8 mouse cellular contexts compared by ENCODE assay signal in the genomic region with DNA sequence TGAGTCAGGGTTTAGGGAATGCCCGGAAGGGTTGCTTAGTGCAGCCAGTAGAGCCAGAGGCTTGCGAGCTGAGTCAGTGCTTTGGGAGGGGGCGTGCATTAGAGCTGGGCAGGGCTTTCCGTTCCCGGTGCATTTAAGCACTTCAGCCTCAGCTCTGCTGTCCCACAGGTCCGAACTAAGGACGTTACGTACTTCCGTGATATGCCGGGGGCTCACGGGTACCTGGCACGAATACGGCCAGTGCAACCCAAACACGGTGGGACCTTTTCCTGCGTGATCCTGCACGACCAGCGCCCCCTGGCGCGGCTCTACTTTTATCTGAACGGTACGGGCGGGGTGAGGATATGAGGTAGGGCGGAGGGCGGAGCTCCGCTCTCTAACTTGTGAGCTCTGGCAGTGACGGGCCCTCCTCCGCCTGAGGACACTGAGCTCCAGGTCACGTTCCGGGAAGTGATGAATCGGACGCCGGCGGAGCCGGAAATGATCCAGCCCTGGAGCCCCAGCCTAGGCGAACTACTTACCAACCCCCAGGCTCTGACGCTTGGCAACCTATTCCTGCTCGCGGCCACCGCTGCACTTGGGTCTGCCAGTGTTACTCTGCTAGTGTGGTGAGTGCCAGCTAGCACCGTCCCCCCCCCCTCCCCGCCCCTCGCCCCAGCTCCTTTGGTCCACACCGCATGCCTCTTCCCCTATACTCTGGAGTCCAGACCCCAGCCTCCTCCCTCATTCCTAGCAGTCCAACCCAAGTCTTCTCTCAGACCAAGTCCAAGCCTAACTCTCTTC. TPM values are rescaled to one million over a fixed set of nuclear protein-coding genes. Genes with fewer than 3 reads are reported as not detected.
DNase-seq lines count a peak whose midpoint lies in the region; ATAC-seq and TF ChIP-seq lines count a peak whose summit lies in the region.

No protein-coding gene starts in this region.

- no peaks in the 10 kb centered on the region for H3K27me3 ChIP-seq in embryonic facial prominence, embryonic 15.5 days
- H3K27me3 ChIP-seq in kidney, embryonic 14.5 days (ENCODE audit: control insufficient read depth, insufficient read depth, low read length) = no peaks in the 10 kb centered on the region
- no peaks in the 10 kb centered on the region for H3K27me3 ChIP-seq in limb, embryonic 15.5 days

- peak; percentile 97 for ATAC-seq in embryonic facial prominence, embryonic 15.5 days (ENCODE audit: insufficient number of reproducible peaks, low FRiP score, low TSS enrichment, low read depth)
- ATAC-seq in kidney, embryonic 14.5 days (ENCODE audit: low FRiP score, low TSS enrichment) = peak; percentile 98
- peak; percentile 94 for ATAC-seq in limb, embryonic 15.5 days (ENCODE audit: insufficient number of reproducible peaks, low FRiP score, low TSS enrichment, low read depth)

- peak overlapping the region; percentile 35; the same call in 1 of the 2 replicates for H3K27ac ChIP-seq in bone marrow, adult 2 months (ENCODE audit: control insufficient read depth, insufficient read depth, low read depth, low read length, poor library complexity)
- H3K27ac ChIP-seq in embryonic facial prominence, embryonic 15.5 days (replicated peaks) = peak overlapping the region; percentile 89
- H3K27ac ChIP-seq in kidney, embryonic 14.5 days (ENCODE audit: low read depth, low read length) = peak overlapping the region; percentile 85
- H3K27ac ChIP-seq in limb, embryonic 15.5 days = peak overlapping the region; percentile 86

- peak; percentile 67; the same call in 1 of the 2 replicates for TF ChIP-seq POLR2A in bone marrow, adult 2 months (IDR thresholded peaks at IDR 0.05; ENCODE audit: borderline replicate concordance, control insufficient read depth, low read depth, low read length)

- peak overlapping the region; percentile 68 for H3K4me2 ChIP-seq in embryonic facial prominence, embryonic 15.5 days (replicated peaks)
- H3K4me2 ChIP-seq in kidney, embryonic 14.5 days (replicated peaks; ENCODE audit: low read depth, low read length) = peak overlapping the region; percentile 55
- H3K4me2 ChIP-seq in limb, embryonic 15.5 days = peak overlapping the region; percentile 65

- no peaks in the 10 kb centered on the region for H3K4me1 ChIP-seq in bone marrow, adult 2 months (ENCODE audit: control insufficient read depth, insufficient read depth, low read length)
- peaks cover 52% of the 10 kb centered on the region for H3K4me1 ChIP-seq in embryonic facial prominence, embryonic 15.5 days
- H3K4me1 ChIP-seq in kidney, embryonic 14.5 days (ENCODE audit: control insufficient read depth, insufficient read depth, low read length) = peaks cover 29% of the 10 kb centered on the region
- H3K4me1 ChIP-seq in limb, embryonic 15.5 days = peaks cover 52% of the 10 kb centered on the region

- peak overlapping the region; percentile 15; the same call in 1 of the 2 replicates for H3K9ac ChIP-seq in embryonic facial prominence, embryonic 15.5 days
- H3K9ac ChIP-seq in kidney, embryonic 14.5 days (ENCODE audit: low read depth, low read length) = peak overlapping the region; percentile 50
- H3K9ac ChIP-seq in limb, embryonic 15.5 days = peak overlapping the region; percentile 35; the same call in 1 of the 2 replicates

- H3K4me3 ChIP-seq in bone marrow, adult 2 months (replicated peaks; ENCODE audit: control insufficient read depth, low read depth, low read length) = peak overlapping the region; percentile 60
- H3K4me3 ChIP-seq in embryonic facial prominence, embryonic 15.5 days (replicated peaks) = peak overlapping the region; percentile 50
- peak overlapping the region; percentile 32 for H3K4me3 ChIP-seq in kidney, embryonic 14.5 days (ENCODE audit: low read length)
- peak overlapping the region; percentile 41 for H3K4me3 ChIP-seq in limb, embryonic 15.5 days

- 1% methylated on average over 40 of the region's 43 CpGs for WGBS in bone marrow, adult 2 months
- whole genome bisulfite sequencing in embryonic facial prominence, embryonic 15.5 days = 1% methylated on average over 43 of the region's 43 CpGs
- 1% methylated on average over 42 of the region's 43 CpGs for WGBS in kidney, embryonic 14.5 days
- WGBS in limb, embryonic 15.5 days = 1% methylated on average over 43 of the region's 43 CpGs

- TF ChIP-seq CTCF in bone marrow, adult 2 months (IDR thresholded peaks at IDR 0.05; ENCODE audit: control insufficient read depth, insufficient read depth, low read length) = peak; percentile 71

- peak; percentile 98 for DNase-seq in 416B (ENCODE audit: low read depth)
- peak; percentile 99 for DNase-seq in heart, adult 8-10 months (ENCODE audit: low spot score)
- DNase-seq in monocyte, adult 2 months (ENCODE audit: low read depth in 1 of 2, low spot score in 2 of 2) = peak; percentile 83 to 84
- peak; percentile 92 to 93 for DNase-seq in spleen, postnatal 36 days (ENCODE audit: low spot score in 2 of 2)

- peaks cover 31% of the 10 kb centered on the region for H3K36me3 ChIP-seq in embryonic facial prominence, embryonic 15.5 days
- H3K36me3 ChIP-seq in kidney, embryonic 14.5 days (ENCODE audit: control insufficient read depth, insufficient read depth, low read length) = peaks cover 58% of the 10 kb centered on the region
- peaks cover 61% of the 10 kb centered on the region for H3K36me3 ChIP-seq in limb, embryonic 15.5 days

- H3K9me3 ChIP-seq in embryonic facial prominence, embryonic 15.5 days (replicated peaks) = no peaks in the 10 kb centered on the region
- no peaks in the 10 kb centered on the region for H3K9me3 ChIP-seq in kidney, embryonic 14.5 days (ENCODE audit: control insufficient read depth, low read length)
- no peaks in the 10 kb centered on the region for H3K9me3 ChIP-seq in limb, embryonic 15.5 days

RNA-seq across cellular contexts. Expression of a gene that starts 11.2 kb away (rescaled TPM):
- 7.4 and 21.3 TPM in 2 replicates for polyA plus RNA-seq in bone marrow, adult 2 months (2011; ENCODE audit: insufficient read depth, insufficient read length, low replicate concordance, missing spikeins)
- 31.2 and 32.8 TPM in 2 replicates for polyA plus RNA-seq in embryonic facial prominence, embryonic 15.5 days (2015; fragmentation: Nextera tagmentation; extraction: Ambion mirVana)
- 10 to 100 TPM in 2 of 4 experiments, 1 to 10 TPM in 2; 8.9 to 14.9 (median 10.6) TPM for total RNA-seq in heart, adult 8-10 months (2022)
- 22.9 and 32.8 TPM in 2 replicates for polyA plus RNA-seq in kidney, embryonic 14.5 days (2014; fragmentation: Nextera tagmentation; extraction: Ambion mirVana)
- 25.3 and 36.6 TPM in 2 replicates for polyA plus RNA-seq in limb, embryonic 15.5 days (2015; fragmentation: Nextera tagmentation; extraction: Ambion mirVana)

RNA-seq across cellular contexts. Expression of a gene that starts 16.9 kb away (rescaled TPM):
- 0.95 TPM in 1 of 2 replicates, not detected in the other for polyA plus RNA-seq in bone marrow, adult 2 months (2011; ENCODE audit: insufficient read depth, insufficient read length, low replicate concordance, missing spikeins)
- 1.4 and 1.5 TPM in 2 replicates for polyA plus RNA-seq in embryonic facial prominence, embryonic 15.5 days (2015; fragmentation: Nextera tagmentation; extraction: Ambion mirVana)
- total RNA-seq in heart, adult 8-10 months (2022) = under 1 TPM in 3 of 4 experiments, not detected in 1; 0.57 to 0.97 (median 0.75) TPM
- polyA plus RNA-seq in kidney, embryonic 14.5 days (2014; fragmentation: Nextera tagmentation; extraction: Ambion mirVana) = 1.1 and 1.6 TPM in 2 replicates
- polyA plus RNA-seq in limb, embryonic 15.5 days (2015; fragmentation: Nextera tagmentation; extraction: Ambion mirVana) = 1.6 and 2.0 TPM in 2 replicates

RNA-seq across cellular contexts. Expression of a gene that starts 45.6 kb away (rescaled TPM):
- 4.9 and 29.1 TPM in 2 replicates for polyA plus RNA-seq in bone marrow, adult 2 months (2011; ENCODE audit: insufficient read depth, insufficient read length, low replicate concordance, missing spikeins)
- 0.20 and 0.83 TPM in 2 replicates for polyA plus RNA-seq in embryonic facial prominence, embryonic 15.5 days (2015; fragmentation: Nextera tagmentation; extraction: Ambion mirVana)
- total RNA-seq in heart, adult 8-10 months (2022) = not detected
- 0.16 TPM in 1 of 2 replicates, not detected in the other for polyA plus RNA-seq in kidney, embryonic 14.5 days (2014; fragmentation: Nextera tagmentation; extraction: Ambion mirVana)
- polyA plus RNA-seq in limb, embryonic 15.5 days (2015; fragmentation: Nextera tagmentation; extraction: Ambion mirVana) = 0.33 and 0.91 TPM in 2 replicates

RNA-seq across cellular contexts. Expression of a gene that starts 49.5 kb away (rescaled TPM):
- polyA plus RNA-seq in bone marrow, adult 2 months (2011; ENCODE audit: insufficient read depth, insufficient read length, low replicate concordance, missing spikeins) = 48.5 and 137 TPM in 2 replicates
- polyA plus RNA-seq in embryonic facial prominence, embryonic 15.5 days (2015; fragmentation: Nextera tagmentation; extraction: Ambion mirVana) = 0.68 and 0.77 TPM in 2 replicates
- under 1 TPM in 2 of 4 experiments, not detected in 2; 0.32 to 0.38 TPM for total RNA-seq in heart, adult 8-10 months (2022)
- 0.23 and 0.34 TPM in 2 replicates for polyA plus RNA-seq in kidney, embryonic 14.5 days (2014; fragmentation: Nextera tagmentation; extraction: Ambion mirVana)
- 0.38 and 0.52 TPM in 2 replicates for polyA plus RNA-seq in limb, embryonic 15.5 days (2015; fragmentation: Nextera tagmentation; extraction: Ambion mirVana)

RNA-seq across cellular contexts. Expression of a gene that starts 49.5 kb away (rescaled TPM):
- polyA plus RNA-seq in bone marrow, adult 2 months (2011; ENCODE audit: insufficient read depth, insufficient read length, low replicate concordance, missing spikeins) = not detected in 2 replicates
- not detected in 2 replicates for polyA plus RNA-seq in embryonic facial prominence, embryonic 15.5 days (2015; fragmentation: Nextera tagmentation; extraction: Ambion mirVana)
- total RNA-seq in heart, adult 8-10 months (2022) = not detected
- not detected in 2 replicates for polyA plus RNA-seq in kidney, embryonic 14.5 days (2014; fragmentation: Nextera tagmentation; extraction: Ambion mirVana)
- polyA plus RNA-seq in limb, embryonic 15.5 days (2015; fragmentation: Nextera tagmentation; extraction: Ambion mirVana) = not detected in 2 replicates

Comparison
In these comparisons a context has a peak if more than half of its experiments do, and no peak if none do; other contexts are left out.
1. Peak in every context shown above with its lines: DNase-seq, ATAC-seq, H3K4me3 ChIP-seq and H3K27ac ChIP-seq.
2. H3K27ac ChIP-seq: peak in every context shown above with its lines; median percentile 89 in embryonic facial prominence, embryonic 15.5 days; 86 in limb, embryonic 15.5 days; 85 in kidney, embryonic 14.5 days; 35 in bone marrow, adult 2 months.